Mouse (Mus musculus) liver, embryonic 14.5 days (tissue): ENCODE results near the gene Dagla. TPM values are rescaled to one million over a fixed set of nuclear protein-coding genes. Genes with fewer than 3 reads are reported as not detected.

Source experiments
- ATAC-seq: fragments of 200-750 bp; cut with Nextera tagmentation; 2 replicates; pipeline ENCODE4 v1.8.0; 2017; ENCODE audit warnings: moderate number of reproducible peaks, mild to moderate bottlenecking, moderate library complexity; ENCODE audit not compliant: insufficient read depth
- DNase-seq, 3 experiments: peaks; one replicate each; pipeline ENCODE4 v3.0.0-alpha.2; 2012 to 2013; ENCODE audit warnings: low read depth in 3 of 3, low spot score in 3 of 3
- H3K27ac ChIP-seq: fragments of 300-500 bp; sonication (generic); 2 replicates; pipeline ENCODE4 v1.5.1; 2014; ENCODE audit warnings: moderate library complexity, mild to moderate bottlenecking, control low read depth, inconsistent platforms
- H3K27me3 ChIP-seq: fragments of 300-500 bp; sonication (generic); 2 replicates; pipeline ENCODE4 v1.6.1; 2014; ENCODE audit warnings: mild to moderate bottlenecking, low read length, moderate library complexity; ENCODE audit not compliant: control insufficient read depth, insufficient read depth
- H3K36me3 ChIP-seq: fragments of 300-500 bp; sonication (generic); replicated peaks from 2 replicates; pipeline ENCODE4 v1.6.1; 2014; ENCODE audit warnings: low read depth; ENCODE audit not compliant: control insufficient read depth, insufficient read depth
- H3K4me1 ChIP-seq, 2 experiments: fragments of 200-500 bp in 1 of 2; fragments of 300-500 bp in 1 of 2; sonication (generic) in 1 of 2; replicated peaks; 2 replicates each; pipeline ENCODE4 v1.6.1; 2012 to 2014; ENCODE audit warnings: antibody characterized with exemption in 1 of 2, inconsistent platforms in 1 of 2, low read length in 1 of 2; ENCODE audit not compliant: control insufficient read depth in 2 of 2, insufficient read depth in 2 of 2
- H3K4me2 ChIP-seq: fragments of 300-500 bp; sonication (generic); 2 replicates; pipeline ENCODE4 v1.6.1; 2014; ENCODE audit warnings: low read depth, mild to moderate bottlenecking, control low read depth, moderate library complexity
- H3K4me3 ChIP-seq, 2 experiments: fragments of 200-500 bp in 1 of 2; fragments of 300-500 bp in 1 of 2; sonication (generic) in 1 of 2; 2 replicates each; pipeline ENCODE4 v1.5.1; 2012 to 2014; ENCODE audit warnings: low read depth in 2 of 2, low read length in 2 of 2, mild to moderate bottlenecking in 2 of 2, control low read depth in 1 of 2, inconsistent platforms in 1 of 2, moderate library complexity in 1 of 2; ENCODE audit not compliant: insufficient read depth in 1 of 2
- H3K9ac ChIP-seq: fragments of 300-500 bp; sonication (generic); replicated peaks from 2 replicates; pipeline ENCODE4 v1.6.1; 2014; ENCODE audit warnings: mild to moderate bottlenecking, control low read depth, moderate library complexity
- H3K9me3 ChIP-seq: fragments of 300-500 bp; sonication (generic); 2 replicates; pipeline ENCODE4 v1.6.1; 2016; ENCODE audit warnings: low read length, mixed read lengths; ENCODE audit not compliant: control insufficient read depth
- CTCF ChIP-seq: IDR thresholded peaks from 2 replicates; pipeline ENCODE4 v1.5.1; 2016; ENCODE audit warnings: antibody characterized with exemption, low read depth, control low read depth
- EP300 ChIP-seq: IDR thresholded peaks from 2 replicates; pipeline ENCODE4 v1.6.1; 2016; ENCODE audit warnings: antibody characterized with exemption, low read depth
- WGBS: fragments of 180-500 bp; shearing (Covaris S2); extraction: QIAGEN DNeasy Blood & Tissue Kit; methylation state at CpG from one replicate; pipeline ENCODE4 v1.1.7; 2014; ENCODE audit not compliant: insufficient replicate concordance; 5-methylcytosine and 5-hydroxymethylcytosine counted together
- polyA plus RNA-seq, 2 experiments: library from polyadenylated mRNA; depleted of rRNA in 1 of 2; stranded (reverse) in 1 of 2; unstranded in 1 of 2; fragments of >200 nt; fragmentation: Nextera tagmentation in 1 of 2; extraction: Ambion mirVana in 1 of 2; gene quantifications; 2 replicates each; pipeline versions ENCODE4 v1.2.1 to v1.2.3; 2012 to 2014

The Dagla gene
- polyA plus RNA-seq, 2 experiments = 0.09 to 0.30 TPM

- Histone ChIP-seq H3K9me3 (no peaks in the 10 kb centered on the region), H3K4me1 (0 out of 4 replicates have a peak, but pooled peaks cover 0 to 5% of the 10 kb centered on the region in 2 experiments), H3K4me2 (no peak overlapping the region), H3K4me3 (no peak overlapping the region), H3K36me3 (no peaks in the 10 kb centered on the region), H3K9ac (no peak overlapping the region), H3K27me3 (no peaks in the 10 kb centered on the region), H3K27ac (no peak overlapping the region)
- no peak for TF ChIP-seq CTCF
- TF ChIP-seq EP300 = no peak
- 20% methylated on average over 11 of the region's 11 CpGs for WGBS
- ATAC-seq (no peak), DNase-seq (no peak)
Observed at GRCm38 (mm10) chr19:10272746-10273145, 31.9 kb downstream of the Dagla start.

GRCm38 (mm10) chr19:10271592-10271991, 33.1 kb downstream of the Dagla start:
- WGBS = 69% methylated on average over 7 of the region's 7 CpGs
- ATAC-seq = no peak

GRCm38 (mm10) chr19:10270356-10270755, 34.3 kb downstream of the Dagla start:
- H3K4me2 ChIP-seq = no peak overlapping the region
- no peaks in the 10 kb centered on the region for H3K27me3 ChIP-seq
- TF ChIP-seq CTCF (no peak), EP300 (no peak)
- no peaks in the 10 kb centered on the region for H3K4me1 ChIP-seq
- no peaks in the 10 kb centered on the region for H3K36me3 ChIP-seq
- 66% methylated on average over 5 of the region's 5 CpGs for WGBS
- no peak overlapping the region for H3K27ac ChIP-seq
- no peaks in the 10 kb centered on the region for H3K9me3 ChIP-seq
- H3K4me3 ChIP-seq = no peak overlapping the region
- DNase-seq (no peak), ATAC-seq (no peak)
- no peak overlapping the region for H3K9ac ChIP-seq

More at GRCm38 (mm10) chr19:10271592-10271991, 33.1 kb downstream of the Dagla start:
- Histone ChIP-seq H3K4me2 (no peak overlapping the region), H3K27me3 (no peaks in the 10 kb centered on the region), H3K9me3 (no peaks in the 10 kb centered on the region), H3K9ac (no peak overlapping the region), H3K4me1 (no peaks in the 10 kb centered on the region), H3K36me3 (no peaks in the 10 kb centered on the region), H3K27ac (no peak overlapping the region), H3K4me3 (no peak overlapping the region)
- no peak for TF ChIP-seq CTCF
- no peak for TF ChIP-seq EP300
- no peak for DNase-seq

GRCm38 (mm10) chr19:10268851-10269250, 35.8 kb downstream of the Dagla start:
- WGBS = 69% methylated on average over 15 of the region's 15 CpGs
- no peaks in the 10 kb centered on the region for H3K9me3 ChIP-seq
- no peak for TF ChIP-seq EP300
- no peak for TF ChIP-seq CTCF
- H3K27me3 ChIP-seq = no peaks in the 10 kb centered on the region
- no peak overlapping the region for H3K4me2 ChIP-seq
- ATAC-seq (no peak), DNase-seq (no peak)
- no peaks in the 10 kb centered on the region for H3K36me3 ChIP-seq
- H3K9ac ChIP-seq = no peak overlapping the region
- no peak overlapping the region for H3K27ac ChIP-seq
- H3K4me3 ChIP-seq = no peak overlapping the region
- no peaks in the 10 kb centered on the region for H3K4me1 ChIP-seq

GRCm38 (mm10) chr19:10267953-10268352, 36.7 kb downstream of the Dagla start:
- DNase-seq = peak in 2 of 3 experiments; percentile 26 to 27
- peak; percentile 48 for ATAC-seq
- H3K4me2 ChIP-seq = no peak overlapping the region
- H3K27ac ChIP-seq = no peak overlapping the region
- H3K27me3 ChIP-seq = no peaks in the 10 kb centered on the region
- no peaks in the 10 kb centered on the region for H3K4me1 ChIP-seq
- TF ChIP-seq CTCF (0 out of 2 replicates have a peak, but pooled peaks have one; percentile 5), EP300 (no peak)
- H3K36me3 ChIP-seq = no peaks in the 10 kb centered on the region
- WGBS = 71% methylated on average over 10 of the region's 10 CpGs
- H3K4me3 ChIP-seq = no peak overlapping the region
- no peaks in the 10 kb centered on the region for H3K9me3 ChIP-seq
- no peak overlapping the region for H3K9ac ChIP-seq

GRCm38 (mm10) chr19:10267057-10267456, 37.6 kb downstream of the Dagla start:
- Histone ChIP-seq H3K4me1 (no peaks in the 10 kb centered on the region), H3K4me2 (no peak overlapping the region), H3K4me3 (no peak overlapping the region), H3K36me3 (no peaks in the 10 kb centered on the region), H3K27me3 (no peaks in the 10 kb centered on the region), H3K9me3 (no peaks in the 10 kb centered on the region), H3K27ac (no peak overlapping the region), H3K9ac (no peak overlapping the region)
- 20% methylated on average over 15 of the region's 15 CpGs for WGBS
- TF ChIP-seq EP300 (no peak), CTCF (no peak)
- ATAC-seq (no peak), DNase-seq (no peak)
